Mouse (Mus musculus) ES-E14 (cell line): ENCODE measurements around the gene Birc2.

Experiments
- CHD2 ChIP-seq: IDR thresholded peaks from 2 replicates; pipeline ENCODE4 v1.6.1; 2014; ENCODE audit warnings: mild to moderate bottlenecking, low read depth, low read length, inconsistent platforms
- HCFC1 ChIP-seq: IDR thresholded peaks from 2 replicates; pipeline ENCODE4 v1.6.1; 2012; ENCODE audit warnings: low read length, inconsistent platforms, borderline replicate concordance; ENCODE audit not compliant: insufficient read depth
- MAFK ChIP-seq: IDR thresholded peaks from 2 replicates; pipeline ENCODE4 v1.6.1; 2014; ENCODE audit warnings: mild to moderate bottlenecking, low read depth, low read length, inconsistent platforms; ENCODE audit not compliant: insufficient read depth
- ZC3H11A ChIP-seq: IDR thresholded peaks from 2 replicates; pipeline ENCODE4 v1.6.1; 2012; ENCODE audit warnings: low read depth, mild to moderate bottlenecking, inconsistent platforms, low read length, borderline replicate concordance
- ZNF384 ChIP-seq: IDR thresholded peaks from 2 replicates; pipeline ENCODE4 v1.6.1; 2012; ENCODE audit warnings: low read depth, low read length, inconsistent platforms

GRCm38 (mm10) chr9:7805101-7805506 is 31.8 kb downstream of the Birc2 start:
- TF ChIP-seq ZNF384 (no peak), HCFC1 (no peak), ZC3H11A (no peak), CHD2 (no peak), MAFK (no peak)
